Mouse (Mus musculus) neural tube, postnatal 0 days (tissue): ENCODE data around the gene Lbhd2. TPM values are rescaled to one million over a fixed set of nuclear protein-coding genes. Genes with fewer than 3 reads are reported as not detected.

Source experiments
- polyA plus RNA-seq: library from polyadenylated mRNA; unstranded; fragments of >200 nt; fragmentation: Nextera tagmentation; extraction: Ambion mirVana; gene quantifications from 2 replicates; pipeline ENCODE4 v1.2.1, GENCODE M21; 2015

The Lbhd2 gene
- 3.3 and 4.6 TPM in 2 replicates for polyA plus RNA-seq

GRCm38 (mm10) chr12:111406622-111407021 lies at the start of gene Lbhd2:
Gene Lbhd2 (plus strand): TSS chr12:111406809.

GRCm38 (mm10) chr12:111377376-111377973 lies 29.1 kb upstream of the Lbhd2 start, which contains the start of gene Cdc42bpb:
Gene Cdc42bpb (minus strand): TSS chr12:111377718.

GRCm38 (mm10) chr12:111416921-111417779 lies 10.5 kb downstream of the Lbhd2 start, which contains the start of gene Exoc3l4:
Gene Exoc3l4 (plus strand): TSS chr12:111417017.

GRCm38 (mm10) chr12:111442309-111443010 lies 35.9 kb downstream of the Lbhd2 start, which contains the start of gene Tnfaip2:
Gene Tnfaip2 (plus strand): TSS chr12:111442469.

Other genes starting within 250 kb of the Lbhd2 start
- gene Traf3, start 240.4 kb upstream of the Lbhd2 start, polyA plus RNA-seq, result 17.5 and 19.6 TPM in 2 replicates
- gene 4930595D18Rik, start 222.3 kb upstream of the Lbhd2 start, polyA plus RNA-seq, result 0.19 TPM in 1 of 2 replicates, not detected in the other
- gene Amn, start 135.7 kb upstream of the Lbhd2 start, polyA plus RNA-seq, result 135 and 141 TPM in 2 replicates
- 29.2 and 39.7 TPM in 2 replicates for gene Cdc42bpb, start 29.1 kb upstream of the Lbhd2 start, polyA plus RNA-seq
- 0.45 and 1.7 TPM in 2 replicates for gene Exoc3l4, start 10.2 kb downstream of the Lbhd2 start, polyA plus RNA-seq
- gene Tnfaip2, start 35.7 kb downstream of the Lbhd2 start, polyA plus RNA-seq, result 1.8 and 1.9 TPM in 2 replicates
- 12.5 and 12.6 TPM in 2 replicates for gene Gm266, start 79.0 kb downstream of the Lbhd2 start, polyA plus RNA-seq
- gene Eif5, start 131.2 kb downstream of the Lbhd2 start, polyA plus RNA-seq, result 531 and 630 TPM in 2 replicates
- 51.5 and 51.6 TPM in 2 replicates for gene Mark3, start 167.7 kb downstream of the Lbhd2 start, polyA plus RNA-seq